Mouse (Mus musculus) thymus, adult 18-20 months (tissue): ENCODE data around the gene Fbxw8.

ENCODE experiments used
- DNase-seq, 2 experiments: peaks; one replicate each; pipeline ENCODE4 v3.0.0; 2022; ENCODE audit warnings: mixed read lengths in 2 of 2

Gene Fbxw8

GRCm38 (mm10) chr5:118154839-118155564 lies at the start of gene Fbxw8:
Gene Fbxw8, minus strand, starts transcription at chr5:118155464.
- DNase-seq: peak in 1 of 2 experiments; percentile 18

DNA sequence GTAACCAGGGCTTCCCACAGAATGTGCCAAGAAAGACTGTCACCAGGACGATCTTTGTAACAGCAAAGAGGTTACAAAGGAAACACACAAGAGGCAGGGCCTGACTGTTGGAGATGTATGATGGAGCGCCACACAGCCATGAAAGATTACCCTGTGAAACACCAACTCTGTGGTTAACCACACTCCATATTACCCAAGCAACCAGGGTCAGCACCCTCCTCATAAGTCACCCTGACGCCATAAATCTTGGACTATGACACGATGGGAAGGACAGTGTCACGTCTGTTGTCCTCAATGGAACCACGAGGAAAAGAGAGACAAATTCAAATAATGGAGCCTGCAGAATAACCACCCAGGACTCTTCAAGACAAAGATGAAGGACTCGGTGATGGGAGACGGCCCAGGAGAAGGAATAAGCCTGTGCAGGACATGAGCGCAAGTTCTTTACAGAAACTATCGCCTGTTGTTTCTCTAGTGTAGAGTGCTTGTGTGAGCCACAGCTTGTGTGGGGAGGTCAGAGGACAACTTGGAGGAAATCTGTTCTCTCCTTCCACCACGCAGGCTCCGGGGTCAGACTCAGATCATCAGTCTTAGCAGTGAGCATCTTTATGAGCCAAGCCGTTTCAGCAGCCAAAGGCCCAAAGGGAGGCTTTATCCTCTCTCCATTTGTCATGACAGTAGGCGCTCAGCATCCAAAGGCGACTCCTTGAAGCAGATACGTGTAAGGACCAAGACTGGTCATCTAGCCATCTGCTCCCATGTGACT lies 49.6 kb upstream of the Fbxw8 start:
- no peak for DNase-seq

- no peak for DNase-seq
Measured at GRCm38 (mm10) chr5:118199670-118200069, 44.4 kb upstream of the Fbxw8 start.

GRCm38 (mm10) chr5:118197421-118197820 lies 42.2 kb upstream of the Fbxw8 start:
- DNase-seq: no peak

GRCm38 (mm10) chr5:118192221-118192620 lies 37.0 kb upstream of the Fbxw8 start:
- DNase-seq: no peak

GRCm38 (mm10) chr5:118190491-118190890 lies 35.2 kb upstream of the Fbxw8 start:
- no peak for DNase-seq

DNA sequence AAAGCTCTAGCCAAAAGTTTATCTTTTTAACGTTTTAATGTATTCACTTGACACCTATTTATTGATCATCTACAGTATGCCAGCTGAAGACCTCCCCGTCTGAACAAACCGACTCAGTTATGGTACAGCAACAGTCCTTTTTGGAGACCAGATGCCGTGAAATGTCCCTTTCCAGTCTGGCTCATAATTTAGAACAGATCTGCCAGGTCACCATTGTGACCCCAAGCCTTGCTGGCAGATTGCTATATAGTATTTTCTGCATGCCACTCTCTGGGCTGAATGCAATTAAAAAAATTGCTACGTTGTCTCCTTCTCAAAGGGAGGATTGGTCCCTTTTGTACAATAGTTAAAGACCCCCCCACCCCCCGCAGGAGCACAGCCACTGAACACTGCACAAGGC lies 33.1 kb upstream of the Fbxw8 start:
- no peak for DNase-seq

DNA sequence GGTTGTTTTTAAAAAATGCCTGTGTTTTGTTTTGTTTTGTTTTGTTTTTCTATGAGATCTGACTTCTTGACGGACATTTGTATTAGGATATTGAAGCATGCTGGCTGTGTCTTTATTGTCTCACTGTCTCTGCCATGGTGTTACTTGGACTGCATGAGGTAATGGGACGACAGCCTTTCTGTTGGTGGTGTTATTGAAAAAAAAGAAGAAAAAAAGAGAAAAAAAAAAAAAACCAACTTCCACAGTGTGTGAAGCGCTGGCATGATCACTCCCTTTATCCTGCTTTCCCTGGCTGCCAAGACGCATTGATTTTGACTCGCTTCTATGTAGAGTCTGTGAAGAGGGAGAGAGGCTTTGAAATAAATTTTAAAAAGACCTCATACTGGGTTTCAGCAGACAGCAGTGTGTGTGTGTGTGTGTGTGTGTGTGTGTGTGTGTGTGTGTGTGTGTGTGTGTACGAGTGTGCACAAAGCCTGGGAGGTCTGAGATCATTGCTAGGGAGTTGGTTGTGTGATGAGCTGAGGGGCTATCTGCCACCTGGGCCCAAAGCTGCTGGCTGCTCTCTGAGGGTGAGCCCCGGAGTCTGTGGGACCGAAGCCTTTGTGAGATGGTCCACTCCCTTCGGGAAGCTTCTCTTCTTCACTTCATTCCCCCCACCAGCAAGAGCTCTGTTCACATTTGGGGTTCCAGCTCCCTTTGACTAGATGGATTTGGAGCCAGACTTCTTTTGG lies 31.8 kb upstream of the Fbxw8 start:
- no peak for DNase-seq

DNA sequence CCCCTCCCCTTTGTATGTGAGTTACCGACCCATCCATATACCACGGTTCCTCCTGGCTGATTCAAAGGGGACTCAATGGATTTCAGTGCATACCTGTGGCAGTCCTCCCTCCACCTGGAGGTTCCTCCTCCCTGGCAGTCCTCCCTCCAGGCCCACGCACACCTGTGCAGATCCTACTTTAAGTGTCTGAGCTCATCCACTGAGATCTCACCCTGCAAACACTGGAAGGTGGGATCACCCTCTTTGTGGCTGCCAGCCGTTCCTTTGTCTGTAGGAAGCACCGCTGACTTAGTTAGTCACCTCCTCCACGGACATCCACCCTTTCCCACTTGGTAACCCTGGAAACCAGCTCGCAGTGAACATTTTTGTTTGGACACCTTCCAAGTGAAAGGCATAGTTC lies 22.4 kb upstream of the Fbxw8 start:
- no peak for DNase-seq

DNA sequence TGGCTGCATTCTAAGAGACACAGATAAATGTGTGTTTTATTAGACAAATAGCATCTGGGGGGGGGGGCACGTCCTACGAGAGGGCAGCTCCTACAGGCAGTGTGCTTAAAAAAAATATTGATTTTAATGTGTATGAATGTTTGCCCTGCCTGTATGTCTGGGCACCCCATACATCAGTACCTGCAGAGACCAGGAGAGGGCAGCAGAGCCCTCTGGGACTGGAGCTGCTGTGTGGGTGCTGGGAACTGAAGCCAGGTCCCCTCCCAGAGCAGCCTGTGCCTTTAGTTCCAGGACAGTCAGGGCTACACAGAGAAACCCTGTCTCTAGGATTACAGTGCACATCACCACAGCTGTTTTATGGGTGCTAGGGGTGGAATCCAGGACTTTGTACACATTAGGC lies 19.9 kb upstream of the Fbxw8 start:
- DNase-seq: no peak

DNA sequence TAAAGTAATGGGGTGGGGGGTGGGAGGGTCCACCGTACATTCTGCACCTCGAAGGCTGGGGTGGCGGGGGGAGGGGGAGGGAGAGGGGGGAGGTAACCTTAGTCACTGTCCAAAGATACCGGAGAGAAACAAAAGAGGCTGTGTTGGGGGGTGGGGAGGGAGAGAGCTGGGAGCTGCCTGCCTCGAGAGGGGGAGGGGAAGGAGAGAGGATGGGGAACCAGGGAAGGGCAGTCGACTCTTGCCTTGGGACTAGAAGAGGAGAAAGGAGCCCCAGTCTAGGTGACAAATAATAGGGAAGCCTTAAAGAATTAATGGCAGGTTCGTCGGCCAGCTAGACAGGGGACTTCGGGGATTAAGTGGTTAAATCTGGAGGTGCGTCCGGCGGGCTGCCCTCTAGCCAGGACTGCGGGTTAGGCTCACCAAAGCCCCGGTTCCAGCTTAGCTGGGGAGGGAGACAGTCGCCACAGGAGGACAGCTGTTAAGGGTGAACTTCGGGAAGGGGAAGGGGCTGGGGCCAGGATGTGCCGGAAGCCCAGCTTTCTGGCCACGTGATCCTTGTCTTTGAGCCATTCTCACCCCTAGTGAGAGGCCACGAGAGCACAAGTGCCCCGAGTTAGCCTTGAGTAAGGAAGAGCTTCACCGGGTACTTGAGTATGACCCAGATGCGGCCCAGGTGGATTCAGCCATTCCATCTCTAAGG lies 19.2 kb upstream of the Fbxw8 start:
- DNase-seq: no peak

- no peak for DNase-seq
Measured at GRCm38 (mm10) chr5:118172078-118172723, 16.9 kb upstream of the Fbxw8 start.

GRCm38 (mm10) chr5:118171665-118172064 lies 16.4 kb upstream of the Fbxw8 start:
- DNase-seq: no peak

- DNase-seq: no peak
Measured at GRCm38 (mm10) chr5:118170888-118171529, 15.7 kb upstream of the Fbxw8 start.

GRCm38 (mm10) chr5:118169222-118170221 lies 14.3 kb upstream of the Fbxw8 start:
- no peak for DNase-seq

DNA sequence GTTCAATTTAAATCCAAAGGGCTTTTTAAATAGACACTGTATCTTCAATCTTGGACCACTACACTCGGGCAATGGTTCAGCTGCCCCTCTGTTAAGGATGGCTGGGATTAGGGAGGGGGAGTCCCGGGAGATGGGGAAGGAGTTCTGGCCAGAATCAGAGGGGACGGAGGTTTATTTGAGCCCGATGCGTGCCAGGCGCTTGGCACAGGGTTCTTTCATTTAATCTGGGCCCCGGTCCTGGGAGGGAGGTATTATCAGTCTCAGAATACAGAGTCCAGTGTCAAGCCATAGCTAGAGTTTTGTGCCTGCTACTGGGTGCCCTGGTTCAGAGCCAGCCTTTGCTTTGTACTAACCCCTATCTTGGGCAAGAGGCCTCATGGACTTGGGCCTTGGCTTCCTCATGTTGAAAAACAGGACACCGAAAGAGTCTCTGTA lies 12.3 kb upstream of the Fbxw8 start:
- no peak for DNase-seq

DNA sequence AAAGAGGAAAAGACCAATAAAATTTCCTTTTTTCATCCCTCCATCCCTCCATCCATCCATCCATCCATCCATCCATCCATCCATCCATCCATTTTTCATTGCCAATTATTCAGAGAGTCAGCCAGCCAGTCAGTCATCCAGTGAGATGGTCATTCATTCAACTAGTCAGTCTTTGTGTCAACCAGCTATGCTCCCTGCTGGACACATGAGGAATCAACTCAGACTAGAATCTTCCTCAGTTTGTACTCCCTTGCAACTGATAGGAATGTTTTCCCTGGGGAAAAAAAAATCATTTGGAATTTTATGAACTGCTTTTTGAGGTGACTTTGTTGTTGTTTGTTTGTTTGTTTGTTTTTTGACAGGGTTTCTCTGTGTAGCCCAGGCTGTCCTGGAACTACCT lies 10.2 kb upstream of the Fbxw8 start:
- no peak for DNase-seq

DNA sequence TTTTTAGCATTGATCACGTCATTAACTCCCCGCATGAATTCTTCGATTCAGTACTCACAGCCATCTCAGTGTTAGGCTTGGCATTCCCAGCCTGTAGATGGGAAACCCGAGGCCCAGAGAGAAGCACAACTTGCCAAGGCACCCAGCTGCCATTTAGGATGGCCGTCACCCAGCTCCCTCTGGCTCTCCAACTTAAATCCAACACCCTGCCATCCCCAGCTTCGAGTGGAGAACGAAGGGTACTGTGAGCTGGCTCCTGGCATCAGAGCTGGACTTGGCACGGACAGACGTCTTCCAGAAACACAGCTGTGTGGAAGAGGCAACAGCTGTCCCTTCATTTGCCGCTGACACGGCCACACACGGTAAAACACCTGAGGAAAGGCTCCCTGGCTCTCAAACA lies 9.3 kb upstream of the Fbxw8 start, which contains the start of gene Hrk:
Gene Hrk, plus strand, starts transcription at position 68 of the 400 bp plus-strand sequence.
- no peak for DNase-seq

GRCm38 (mm10) chr5:118160691-118161090 lies 5.4 kb upstream of the Fbxw8 start:
- DNase-seq: no peak

- DNase-seq: no peak
Measured at GRCm38 (mm10) chr5:118156976-118157375, 1.7 kb upstream of the Fbxw8 start.

DNA sequence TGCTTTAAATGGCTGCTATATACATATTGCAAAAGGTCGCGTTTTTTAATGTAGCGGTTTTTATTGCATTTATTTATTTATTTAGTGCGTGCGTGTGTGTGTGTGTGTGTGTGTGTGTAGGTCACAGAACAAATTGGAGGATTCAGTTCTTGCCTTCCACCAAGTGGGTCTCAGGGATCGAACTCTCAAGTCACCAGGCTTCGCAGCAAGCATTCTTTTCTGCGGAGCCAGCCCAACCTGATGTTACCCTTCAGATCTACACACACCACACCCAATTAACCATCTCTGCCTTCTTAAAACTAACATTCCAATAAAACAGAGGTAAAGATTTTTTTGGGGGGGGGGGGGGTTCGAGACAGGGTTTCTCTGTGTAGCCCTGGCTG lies 292 bp upstream of the Fbxw8 start:
- DNase-seq: no peak
